Mouse (Mus musculus) lung, embryonic 16.5 days (tissue): ENCODE results near the gene Rassf2. TPM values are rescaled to one million over a fixed set of nuclear protein-coding genes. Genes with fewer than 3 reads are reported as not detected.

Experiments
- ATAC-seq: fragments of 200-750 bp; cut with Nextera tagmentation; 2 replicates; pipeline ENCODE4 v1.8.0; 2017; ENCODE audit warnings: low read depth, mild to moderate bottlenecking, moderate library complexity
- H3K27ac ChIP-seq: fragments of 300-500 bp; sonication (generic); 2 replicates; pipeline ENCODE4 v1.5.1; 2014; ENCODE audit warnings: mild to moderate bottlenecking, control low read depth, low read length
- H3K27me3 ChIP-seq: fragments of 300-500 bp; sonication (generic); 2 replicates; pipeline ENCODE4 v1.6.1; 2014; ENCODE audit warnings: low read depth, low read length, mixed read lengths; ENCODE audit not compliant: control insufficient read depth, insufficient read depth
- H3K36me3 ChIP-seq: fragments of 300-500 bp; sonication (generic); 2 replicates; pipeline ENCODE4 v1.6.1; 2014; ENCODE audit warnings: low read length; ENCODE audit not compliant: control insufficient read depth, insufficient read depth
- H3K4me1 ChIP-seq: fragments of 300-500 bp; sonication (generic); replicated peaks from 2 replicates; pipeline ENCODE4 v1.6.1; 2014; ENCODE audit warnings: low read length, mixed read lengths; ENCODE audit not compliant: control insufficient read depth, insufficient read depth
- H3K4me2 ChIP-seq: fragments of 300-500 bp; sonication (generic); 2 replicates; pipeline ENCODE4 v1.6.1; 2014; ENCODE audit warnings: low read depth, low read length, control low read depth
- H3K4me3 ChIP-seq: fragments of 300-500 bp; sonication (generic); 2 replicates; pipeline ENCODE4 v1.5.1; 2014; ENCODE audit warnings: mild to moderate bottlenecking, low read length, control low read depth
- H3K9ac ChIP-seq: fragments of 300-500 bp; sonication (generic); 2 replicates; pipeline ENCODE4 v1.6.1; 2014; ENCODE audit warnings: low read length, control low read depth
- H3K9me3 ChIP-seq: fragments of 300-500 bp; sonication (generic); 2 replicates; pipeline ENCODE4 v1.6.1; 2016; ENCODE audit warnings: low read length; ENCODE audit not compliant: control insufficient read depth
- WGBS: fragments of 180-500 bp; shearing (Covaris S2); extraction: QIAGEN DNeasy Blood & Tissue Kit; methylation state at CpG from one replicate; pipeline ENCODE4 v1.1.7; 2014; 5-methylcytosine and 5-hydroxymethylcytosine counted together
- polyA plus RNA-seq: library from polyadenylated mRNA; unstranded; fragments of >200 nt; fragmentation: Nextera tagmentation; extraction: Ambion mirVana; gene quantifications from 2 replicates; pipeline ENCODE4 v1.2.1, GENCODE M21; 2015

Gene Rassf2
- polyA plus RNA-seq, 1 experiment from 2014 or later, result 14.6 TPM

- Histone ChIP-seq H3K9me3 (no peaks in the 10 kb centered on the region), H3K36me3 (no peaks in the 10 kb centered on the region), H3K27ac (no peak overlapping the region), H3K4me3 (peak overlapping the region; percentile 41), H3K4me1 (peaks cover 6% of the 10 kb centered on the region), H3K9ac (no peak overlapping the region), H3K4me2 (peak overlapping the region; percentile 62), H3K27me3 (no peaks in the 10 kb centered on the region; the same call in 1 of the 2 replicates)
- peak; percentile 63 for ATAC-seq
- 6% methylated on average over 17 of the region's 17 CpGs for WGBS
Measured at GRCm38 (mm10) chr2:131955264-131955663, 74.8 kb downstream of the Rassf2 start.

- peaks cover 6% of the 10 kb centered on the region for H3K4me1 ChIP-seq
- 36% methylated on average over 9 of the region's 9 CpGs for WGBS
- no peak overlapping the region for H3K27ac ChIP-seq
- H3K4me2 ChIP-seq, result peak overlapping the region; percentile 62
- peak; percentile 11; the same call in 1 of the 2 replicates for ATAC-seq
- H3K27me3 ChIP-seq, result no peaks in the 10 kb centered on the region; the same call in 1 of the 2 replicates
- peak overlapping the region; percentile 41 for H3K4me3 ChIP-seq
- no peaks in the 10 kb centered on the region for H3K36me3 ChIP-seq
- no peak overlapping the region for H3K9ac ChIP-seq
- no peaks in the 10 kb centered on the region for H3K9me3 ChIP-seq
Measured at GRCm38 (mm10) chr2:131954835-131955234, 75.2 kb downstream of the Rassf2 start.

- Histone ChIP-seq H3K36me3 (no peaks in the 10 kb centered on the region), H3K4me1 (peaks cover 6% of the 10 kb centered on the region), H3K27ac (no peak overlapping the region), H3K9me3 (no peaks in the 10 kb centered on the region), H3K9ac (no peak overlapping the region), H3K4me3 (peak overlapping the region; percentile 6; the same call in 1 of the 2 replicates), H3K4me2 (peak overlapping the region; percentile 45; the same call in 1 of the 2 replicates), H3K27me3 (no peaks in the 10 kb centered on the region; the same call in 1 of the 2 replicates)
- 84% methylated on average over 4 of the region's 4 CpGs for WGBS
- no peak for ATAC-seq
Measured at GRCm38 (mm10) chr2:131953711-131954110, 76.3 kb downstream of the Rassf2 start.

- peak overlapping the region; percentile 45 for H3K4me2 ChIP-seq
- H3K9ac ChIP-seq, result no peak overlapping the region
- peaks cover 9% of the 10 kb centered on the region for H3K4me1 ChIP-seq
- no peaks in the 10 kb centered on the region for H3K36me3 ChIP-seq
- H3K9me3 ChIP-seq, result no peaks in the 10 kb centered on the region
- no peak for ATAC-seq
- 7% methylated on average over 29 of the region's 29 CpGs for WGBS
- H3K27me3 ChIP-seq, result no peaks in the 10 kb centered on the region; the same call in 1 of the 2 replicates
- peak overlapping the region; percentile 6 for H3K4me3 ChIP-seq
- no peak overlapping the region for H3K27ac ChIP-seq
Measured at GRCm38 (mm10) chr2:131952961-131953538, 77.0 kb downstream of the Rassf2 start.

GRCm38 (mm10) chr2:131952456-131952855 is 77.6 kb downstream of the Rassf2 start:
- Histone ChIP-seq H3K9me3 (no peaks in the 10 kb centered on the region), H3K4me3 (no peak overlapping the region), H3K4me2 (peak overlapping the region; percentile 45), H3K36me3 (no peaks in the 10 kb centered on the region), H3K4me1 (peaks cover 9% of the 10 kb centered on the region), H3K27me3 (no peaks in the 10 kb centered on the region; the same call in 1 of the 2 replicates), H3K27ac (no peak overlapping the region), H3K9ac (no peak overlapping the region)
- ATAC-seq, result no peak
- 36% methylated on average over 2 of the region's 2 CpGs for WGBS

GRCm38 (mm10) chr2:131950598-131951095 is 79.4 kb downstream of the Rassf2 start, which contains the start of gene Prnd:
Prnd (plus strand) TSS chr2:131950861.
- Histone ChIP-seq H3K27ac (0 out of 2 replicates have a peak within 1 kb of the TSS, but pooled peaks have one; percentile 7), H3K27me3 (no peaks in the 10 kb centered on the region; the same call in 1 of the 2 replicates), H3K9ac (no peak within 1 kb of the TSS), H3K4me2 (no peak within 1 kb of the TSS; the same call in 1 of the 2 replicates), H3K4me1 (peaks cover 9% of the 10 kb centered on the region), H3K9me3 (no peaks in the 10 kb centered on the region), H3K4me3 (peak within 1 kb of the TSS; percentile 6; the same call in 1 of the 2 replicates), H3K36me3 (no peaks in the 10 kb centered on the region)
- ATAC-seq, result peak; percentile 49
- 7% methylated on average over 11 of the region's 11 CpGs for WGBS

- H3K36me3 ChIP-seq, result no peaks in the 10 kb centered on the region
- H3K27me3 ChIP-seq, result no peaks in the 10 kb centered on the region; the same call in 1 of the 2 replicates
- H3K9ac ChIP-seq, result no peak overlapping the region
- 0 out of 2 replicates have a peak overlapping the region, but pooled peaks have one; percentile 7 for H3K27ac ChIP-seq
- no peaks in the 10 kb centered on the region for H3K9me3 ChIP-seq
- H3K4me3 ChIP-seq, result no peak overlapping the region
- no peak for ATAC-seq
- no peak overlapping the region for H3K4me2 ChIP-seq
- 32% methylated on average over 9 of the region's 9 CpGs for WGBS
- peaks cover 6% of the 10 kb centered on the region for H3K4me1 ChIP-seq
Measured at GRCm38 (mm10) chr2:131949767-131950597, 80.1 kb downstream of the Rassf2 start.

- no peaks in the 10 kb centered on the region for H3K9me3 ChIP-seq
Measured at GRCm38 (mm10) chr2:131948916-131949639, 81.0 kb downstream of the Rassf2 start.

More at GRCm38 (mm10) chr2:131948916-131949639, 81.0 kb downstream of the Rassf2 start:
- Histone ChIP-seq H3K27me3 (no peaks in the 10 kb centered on the region), H3K4me1 (peaks cover 3% of the 10 kb centered on the region; the same call in 1 of the 2 replicates), H3K4me2 (no peak overlapping the region), H3K27ac (peak overlapping the region; percentile 26), H3K36me3 (no peaks in the 10 kb centered on the region), H3K4me3 (no peak overlapping the region), H3K9ac (no peak overlapping the region)
- WGBS, result 59% methylated on average over 11 of the region's 11 CpGs
- ATAC-seq, result no peak
